Mouse (Mus musculus) adrenal gland, postnatal 14 days (tissue): ENCODE measurements at regions not wholly inside any gene's neighbourhood (a gene's known extent, or its start where the extent isn't known, plus 50 kb on each side); places are given as distances from the start of the nearest gene placed in this dataset.

Experiments
- DNase-seq: peaks from one replicate; pipeline ENCODE4 v3.0.0; 2021; ENCODE audit warnings: mixed read lengths

- DNase-seq = peak; percentile 54
These were observed 99.4 kb upstream of the Smim15 start for GRCm38 (mm10) chr13:107944831-107945230.

- no peak for DNase-seq
These were observed 101.3 kb upstream of the Smim15 start for GRCm38 (mm10) chr13:107942979-107943378.

GRCm38 (mm10) chr13:107942297-107942962, 101.8 kb upstream of the Smim15 start:
- DNase-seq = no peak

- DNase-seq = no peak
These were observed 104.2 kb upstream of the Smim15 start for GRCm38 (mm10) chr13:107939916-107940646.

GRCm38 (mm10) chr13:107935611-107936010, 108.6 kb upstream of the Smim15 start:
- no peak for DNase-seq

GRCm38 (mm10) chr13:107934691-107935090, 109.6 kb upstream of the Smim15 start:
- no peak for DNase-seq

GRCm38 (mm10) chr13:107933598-107934571, 110.4 kb upstream of the Smim15 start:
- DNase-seq = no peak

GRCm38 (mm10) chr13:107932423-107933032, 111.7 kb upstream of the Smim15 start:
- no peak for DNase-seq

- no peak for DNase-seq
These were observed 113.0 kb upstream of the Smim15 start for GRCm38 (mm10) chr13:107931216-107931615.

- no peak for DNase-seq
These were observed 116.6 kb upstream of the Smim15 start for GRCm38 (mm10) chr13:107927499-107928215.

GRCm38 (mm10) chr13:107925470-107925869, 118.8 kb upstream of the Smim15 start:
- no peak for DNase-seq

GRCm38 (mm10) chr13:107923129-107924114, 120.8 kb upstream of the Smim15 start:
- DNase-seq = peak; percentile 50

- no peak for DNase-seq
These were observed 124.8 kb upstream of the Smim15 start for GRCm38 (mm10) chr13:107919403-107919802.

- no peak for DNase-seq
These were observed 125.8 kb upstream of the Smim15 start for GRCm38 (mm10) chr13:107918478-107918877.

- DNase-seq = no peak
These were observed 126.2 kb upstream of the Smim15 start for GRCm38 (mm10) chr13:107918065-107918464.

- no peak for DNase-seq
These were observed 126.7 kb upstream of the Smim15 start for GRCm38 (mm10) chr13:107917564-107917963.

GRCm38 (mm10) chr13:107910125-107910524, 134.1 kb upstream of the Smim15 start:
- no peak for DNase-seq

- DNase-seq = no peak
These were observed 134.7 kb upstream of the Smim15 start for GRCm38 (mm10) chr13:107909343-107910067.

- DNase-seq = no peak
These were observed 136.3 kb upstream of the Smim15 start for GRCm38 (mm10) chr13:107907966-107908365.

- DNase-seq = no peak
These were observed 139.4 kb upstream of the Smim15 start for GRCm38 (mm10) chr13:107904851-107905250.
